Mouse (Mus musculus) frontal cortex, postnatal 25 days (tissue): Measurements from ENCODE around the gene Wdr44.
"Not testable (repeated sequence)": the region's sequence is repeated elsewhere in the genome, so short reads cannot be mapped to it uniquely, and the experiment has no call there.

Experiments
- DNase-seq, 2 experiments: peaks; one replicate each; pipeline ENCODE4 v3.0.0; 2022; ENCODE audit warnings: low spot score in 2 of 2

Wdr44 gene

DNA sequence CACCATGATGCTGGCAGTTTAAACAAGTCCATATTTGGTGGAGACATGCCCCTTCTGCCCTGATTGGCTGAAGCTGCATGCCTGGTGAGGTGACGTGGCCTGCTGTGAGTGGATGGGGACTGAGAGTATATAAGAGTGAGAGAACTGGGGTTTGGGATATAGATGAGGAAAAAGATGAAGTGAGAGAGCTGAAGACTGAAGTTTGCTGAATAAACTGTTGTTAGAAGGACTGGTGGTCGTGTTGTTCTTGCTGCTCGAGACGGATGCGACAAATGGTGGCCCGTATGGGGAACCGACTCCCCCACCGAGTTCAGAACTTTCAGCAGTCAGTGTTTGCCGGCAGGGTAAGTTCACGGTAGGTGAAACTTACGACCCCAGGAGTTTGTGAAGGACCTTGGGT lies 140.9 kb downstream of the Wdr44 start:
- DNase-seq = not testable (repeated sequence)

DNA sequence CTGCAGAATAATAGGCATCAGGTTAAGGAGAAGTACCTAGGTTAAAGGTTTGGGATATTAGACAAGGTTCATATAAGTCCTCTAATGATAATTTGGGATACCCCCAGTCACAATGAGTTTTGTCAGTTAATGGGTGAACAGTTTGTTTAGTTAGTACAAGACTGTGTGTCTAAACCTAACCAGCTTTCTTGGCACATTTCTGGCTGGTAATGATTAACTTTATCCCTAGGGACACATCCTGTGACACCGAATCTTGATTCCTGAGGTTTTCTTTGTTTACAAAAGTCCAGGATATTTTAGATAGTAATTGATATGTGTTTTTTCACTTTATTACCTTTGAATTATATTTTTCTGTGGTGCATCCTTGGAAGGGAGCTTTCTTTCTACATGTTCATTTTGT lies 148.1 kb downstream of the Wdr44 start:
- DNase-seq = no peak
